Mouse (Mus musculus) gastrocnemius, postnatal 36 days (tissue): ENCODE measurements around the gene Ptpro. TPM values are rescaled to one million over a fixed set of nuclear protein-coding genes. Genes with fewer than 3 reads are reported as not detected.

Experiments used
- DNase-seq, 2 experiments: peaks; one replicate each; pipeline ENCODE4 v3.0.0; 2022
- intact Hi-C: fragments of 180-260 bp; cut with DNase I; formaldehyde crosslinking; loops from one replicate; pipeline ENCODE4 v1.15.1; 2025
- total RNA-seq, 2 experiments: library from RNA; stranded (reverse); gene quantifications; 2 replicates each; pipeline ENCODE4 v1.2.3; 2021

The Ptpro gene
- total RNA-seq, 2 experiments from 2014 or later: 0.20 to 0.67 TPM

- intact Hi-C loops: no loop called here
- DNase-seq: no peak
These were observed 35.7 kb downstream of the Ptpro start for GRCm38 (mm10) chr6:137287788-137288187.

DNA sequence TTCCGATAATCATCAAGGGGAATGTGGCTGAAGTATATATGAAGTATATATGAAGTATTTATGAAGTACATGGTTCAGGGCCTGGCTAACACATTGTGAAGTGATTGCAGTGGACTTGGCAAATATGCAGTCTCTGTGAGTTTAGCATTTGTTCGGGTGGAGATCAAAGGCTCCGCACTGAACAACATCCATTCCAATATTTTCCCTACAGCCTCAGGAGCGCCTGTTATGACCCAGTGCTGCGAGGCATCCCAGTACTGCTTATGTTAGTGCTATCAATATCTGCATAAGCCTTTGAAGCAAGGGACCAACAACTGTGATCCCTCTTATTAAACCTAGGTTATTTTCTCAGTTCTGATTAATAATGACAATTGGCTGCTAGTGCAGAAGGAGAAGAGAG lies 36.1 kb downstream of the Ptpro start:
- intact Hi-C loops: no loop called here

DNA sequence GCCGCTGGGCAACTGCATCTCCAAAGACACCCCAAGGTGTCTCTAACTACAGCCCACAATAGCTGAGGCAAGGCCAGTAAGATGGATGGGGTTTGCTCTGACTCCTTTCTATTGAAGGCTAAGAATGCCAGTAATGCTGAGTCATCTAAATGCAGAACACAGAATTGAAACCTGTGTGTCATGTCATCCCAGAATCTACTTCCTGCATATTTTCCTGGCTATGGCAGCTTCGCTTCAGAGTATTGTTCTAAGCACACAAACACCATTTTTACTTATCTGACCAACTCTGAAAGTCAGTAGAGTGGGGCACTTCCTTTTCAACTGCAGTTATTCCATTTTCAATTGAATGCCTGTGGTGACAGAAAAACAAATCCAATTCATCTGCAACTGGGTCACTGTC lies 40.3 kb downstream of the Ptpro start:
- no peak for DNase-seq
- intact Hi-C loops: no loop called here

More for the DNA sequence above, 36.1 kb downstream of the Ptpro start:
- no peak for DNase-seq

- intact Hi-C loops: no loop called here
These were observed 43.1 kb downstream of the Ptpro start for GRCm38 (mm10) chr6:137294973-137295820.

GRCm38 (mm10) chr6:137302561-137302960 lies 50.4 kb downstream of the Ptpro start:
- intact Hi-C loops: no loop called here
- DNase-seq: no peak

More at GRCm38 (mm10) chr6:137294973-137295820, 43.1 kb downstream of the Ptpro start:
- no peak for DNase-seq

DNA sequence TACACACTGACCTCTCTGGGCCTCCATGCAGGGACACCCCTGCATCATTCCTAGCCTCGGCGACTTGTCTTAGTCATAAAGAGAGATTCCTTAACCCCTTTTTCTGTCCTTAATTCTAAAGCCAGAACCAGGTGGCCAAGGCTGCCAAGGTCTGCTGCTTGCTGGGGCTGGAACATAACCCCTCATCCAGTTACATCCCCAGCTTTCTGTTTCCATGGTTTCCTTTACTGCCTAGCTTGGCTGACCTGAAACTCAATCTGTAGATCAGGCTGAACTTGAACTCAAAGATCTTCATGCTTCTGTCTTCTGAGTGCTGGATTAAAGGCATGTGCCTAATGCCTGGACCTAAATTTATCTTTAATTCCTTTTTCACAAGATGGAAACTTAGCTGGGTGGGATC lies 51.7 kb downstream of the Ptpro start:
- intact Hi-C loops: no loop called here
- no peak for DNase-seq

DNA sequence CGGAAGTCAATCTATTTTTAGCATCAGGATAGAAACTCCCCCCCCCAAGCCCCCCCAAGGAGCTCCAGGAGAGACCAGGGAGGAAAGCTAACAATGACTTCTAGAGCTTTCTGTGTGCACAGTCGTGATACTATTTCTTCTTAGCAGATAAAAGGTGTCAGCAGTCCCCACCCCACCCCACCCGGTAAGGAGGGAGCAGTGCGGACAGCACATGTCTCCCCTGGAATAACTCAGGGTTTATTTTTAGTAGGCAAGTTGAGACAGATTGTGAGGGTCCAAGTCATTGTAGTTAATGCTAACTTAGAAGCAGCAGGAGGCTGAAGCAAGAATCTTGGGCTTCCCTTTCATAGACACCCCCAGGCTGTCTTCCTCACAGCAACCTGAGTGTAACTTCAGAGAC lies 63.1 kb downstream of the Ptpro start:
- intact Hi-C loops: no loop called here

GRCm38 (mm10) chr6:137316358-137316757 lies 64.2 kb downstream of the Ptpro start:
- DNase-seq: no peak
- intact Hi-C loops: no loop called here

More for the DNA sequence above, 63.1 kb downstream of the Ptpro start:
- no peak for DNase-seq

GRCm38 (mm10) chr6:137317509-137317908 lies 65.4 kb downstream of the Ptpro start:
- DNase-seq: no peak
- intact Hi-C loops: no loop called here

GRCm38 (mm10) chr6:137318242-137318861 lies 66.2 kb downstream of the Ptpro start:
- intact Hi-C loops: no loop called here
- DNase-seq: no peak

DNA sequence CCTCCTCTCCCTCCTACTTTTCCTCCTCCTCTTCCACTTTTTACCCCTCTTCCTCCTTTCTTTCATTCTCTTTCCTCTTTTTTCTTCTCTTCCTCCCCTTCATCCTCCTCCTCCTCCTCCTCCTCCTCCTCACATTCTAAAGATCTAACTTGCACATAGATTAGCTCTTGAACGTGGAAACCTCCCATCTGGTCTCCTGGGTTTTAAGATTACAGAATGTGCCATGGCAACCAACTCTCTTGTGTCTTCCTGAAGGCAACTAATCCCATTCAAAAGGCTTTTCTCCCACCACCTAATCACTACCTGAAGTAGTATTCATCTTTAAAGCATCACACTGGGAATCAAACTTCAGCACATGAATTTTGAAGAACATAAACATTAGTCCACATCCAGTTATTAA lies 67.5 kb downstream of the Ptpro start:
- DNase-seq: no peak
- intact Hi-C loops: no loop called here

DNA sequence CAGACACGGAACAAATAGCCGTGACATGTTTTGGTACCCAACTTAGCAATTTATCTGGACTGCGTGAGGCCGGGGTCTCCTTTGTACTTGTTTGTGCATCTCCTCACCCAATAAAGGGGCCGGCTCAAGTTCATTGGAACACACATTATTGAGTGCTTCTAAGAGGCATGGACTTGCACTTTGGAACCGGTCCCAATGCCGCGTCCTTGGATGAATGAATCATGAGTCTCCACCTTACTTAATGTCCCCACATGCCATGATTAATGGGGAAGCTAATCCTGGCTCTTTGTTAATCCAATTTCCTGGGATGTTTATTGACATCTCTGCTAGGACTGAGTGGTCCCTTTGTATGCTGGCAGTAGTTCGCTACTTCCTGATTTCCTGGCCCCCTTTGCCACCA lies 75.6 kb downstream of the Ptpro start:
- no peak for DNase-seq
- intact Hi-C loops: no loop called here

DNA sequence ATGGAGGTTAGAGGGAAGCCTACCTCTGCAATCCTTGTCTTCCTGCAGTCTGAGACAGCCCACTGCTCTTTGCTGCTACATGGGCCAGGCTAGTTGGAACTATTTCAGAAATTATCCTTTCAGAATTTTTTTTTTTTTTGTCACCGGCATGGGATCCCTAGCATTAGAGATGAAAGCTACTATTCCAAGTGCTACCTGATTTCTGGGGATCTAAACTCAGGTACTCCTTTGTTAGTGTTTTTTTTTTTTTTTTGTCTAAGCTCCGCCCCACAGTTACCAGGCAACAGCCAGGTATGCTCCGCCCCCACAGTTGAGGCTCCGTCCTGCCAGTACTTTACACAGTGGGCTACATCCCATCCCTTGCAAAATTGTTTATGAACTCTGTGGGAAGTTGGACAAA lies 76.1 kb downstream of the Ptpro start:
- DNase-seq: no peak
- intact Hi-C loops: no loop called here

DNA sequence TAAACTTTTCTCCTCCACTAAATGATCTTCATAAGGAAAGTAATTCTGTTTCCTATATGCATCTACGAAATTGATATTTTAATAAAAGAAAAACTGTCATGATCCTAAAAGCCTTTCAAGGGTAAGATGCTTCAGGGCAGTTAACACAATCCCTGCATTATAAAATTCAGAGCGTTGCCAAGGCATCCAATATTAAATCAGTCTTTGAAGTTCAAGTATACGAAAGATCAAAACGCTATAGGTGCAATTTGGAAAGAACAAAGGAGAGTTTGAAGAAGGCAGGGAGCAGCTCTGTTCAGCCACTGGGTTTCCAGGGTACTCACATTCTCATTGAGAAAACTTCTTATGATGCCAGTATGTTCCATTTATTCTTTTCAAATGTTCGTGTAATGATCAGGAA lies 78.7 kb downstream of the Ptpro start:
- DNase-seq: no peak
- intact Hi-C loops: no loop called here

- intact Hi-C loops: no loop called here
- no peak for DNase-seq
These were observed 79.7 kb downstream of the Ptpro start for GRCm38 (mm10) chr6:137331826-137332225.

DNA sequence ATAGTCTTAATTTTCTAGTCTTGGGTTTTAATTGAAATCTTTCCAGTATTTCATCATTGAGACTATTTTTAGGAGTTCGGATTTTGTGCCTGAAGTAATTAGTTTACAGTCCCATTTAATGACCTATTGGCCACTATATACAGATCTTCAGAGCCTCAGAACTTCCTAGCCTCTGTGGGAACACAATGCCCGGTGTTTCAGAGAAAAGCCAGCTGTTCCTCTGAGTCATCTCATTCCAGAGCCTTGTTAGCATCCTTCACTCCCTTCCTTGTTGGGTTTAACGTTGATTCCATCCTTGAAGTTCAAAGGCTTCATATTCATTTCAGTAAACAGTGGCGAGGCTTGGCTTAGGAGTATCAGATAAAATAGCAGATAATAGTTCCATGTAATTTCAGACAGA lies 87.0 kb downstream of the Ptpro start:
- DNase-seq: no peak
- intact Hi-C loops: no loop called here

DNA sequence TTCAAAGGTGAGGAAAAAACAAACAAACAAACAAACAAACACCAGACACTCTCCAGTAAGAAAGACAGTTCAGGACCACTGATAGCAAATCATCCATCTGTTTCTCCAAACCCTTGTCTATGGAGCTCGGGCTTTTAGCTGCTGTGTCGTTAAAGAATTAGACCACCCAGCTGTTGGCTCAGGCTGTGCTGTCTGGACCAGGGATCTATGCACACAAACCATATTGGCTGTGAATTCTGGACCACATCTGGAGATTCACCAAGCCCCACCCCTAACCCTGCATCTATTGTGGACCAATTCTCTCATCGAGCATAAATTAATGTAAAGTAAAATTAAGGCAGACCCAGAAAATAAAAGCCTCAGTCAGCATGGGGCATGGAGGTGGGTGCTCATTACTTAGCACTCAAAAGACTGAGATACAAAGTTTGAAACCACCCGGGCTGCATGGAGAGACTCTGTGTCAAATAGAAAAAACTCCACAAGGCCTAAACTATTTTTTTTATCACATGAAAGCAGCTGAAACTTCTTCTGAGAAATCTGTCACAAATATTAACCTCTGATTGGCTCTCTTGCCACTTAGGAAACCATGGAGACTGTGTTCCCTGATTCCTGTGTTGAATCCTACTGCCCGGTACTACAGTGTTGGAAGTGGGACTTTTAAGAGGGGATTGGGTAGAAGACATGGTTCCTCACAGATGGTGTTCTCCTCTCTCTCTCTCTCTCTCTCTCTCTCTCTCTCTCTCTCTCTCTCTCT lies 91.7 kb downstream of the Ptpro start:
- DNase-seq: no peak
- intact Hi-C loops: no loop called here

DNA sequence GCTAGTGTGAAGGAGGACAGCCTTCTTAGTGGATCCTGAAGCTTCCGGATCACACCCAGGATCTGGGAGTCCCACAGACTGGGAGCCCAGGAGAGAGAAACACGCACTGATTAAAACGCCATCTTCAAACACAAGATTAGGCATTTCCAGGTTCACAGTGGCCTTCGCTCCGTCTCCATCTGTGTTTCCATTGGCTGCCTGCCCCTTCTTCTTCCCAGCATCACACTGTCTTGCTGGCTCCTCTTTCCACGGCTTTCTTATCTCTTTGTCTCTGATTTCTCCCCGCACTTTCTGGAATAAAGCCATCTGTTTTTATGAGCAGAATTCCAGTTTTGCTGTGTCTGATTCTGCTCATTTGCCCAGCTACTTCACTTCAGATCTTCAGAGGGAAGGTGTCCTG lies 108.0 kb downstream of the Ptpro start:
- intact Hi-C loops: no loop called here
- no peak for DNase-seq

GRCm38 (mm10) chr6:137362216-137362615 lies 110.1 kb downstream of the Ptpro start:
- intact Hi-C loops: no loop called here
- no peak for DNase-seq

DNA sequence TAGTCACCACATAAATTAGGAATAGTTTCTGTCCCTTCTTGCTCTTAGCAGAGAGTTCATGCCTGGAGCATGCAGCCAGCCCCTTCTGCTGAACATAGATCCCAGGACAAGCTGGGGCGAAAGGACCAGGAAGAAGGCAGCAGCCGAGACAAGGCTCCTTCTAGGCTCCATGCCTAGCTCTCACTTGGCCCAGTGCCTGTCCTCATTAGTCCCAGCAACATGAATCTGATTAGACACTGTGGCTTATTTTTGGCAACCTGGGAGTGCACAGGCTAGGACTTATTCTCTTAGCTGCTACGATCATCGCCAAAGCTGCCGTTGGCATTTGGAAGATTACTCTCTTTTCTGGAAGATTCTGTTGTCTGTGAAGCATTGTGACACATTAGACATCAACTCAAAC lies 112.6 kb downstream of the Ptpro start:
- intact Hi-C loops: no loop called here
- no peak for DNase-seq

DNA sequence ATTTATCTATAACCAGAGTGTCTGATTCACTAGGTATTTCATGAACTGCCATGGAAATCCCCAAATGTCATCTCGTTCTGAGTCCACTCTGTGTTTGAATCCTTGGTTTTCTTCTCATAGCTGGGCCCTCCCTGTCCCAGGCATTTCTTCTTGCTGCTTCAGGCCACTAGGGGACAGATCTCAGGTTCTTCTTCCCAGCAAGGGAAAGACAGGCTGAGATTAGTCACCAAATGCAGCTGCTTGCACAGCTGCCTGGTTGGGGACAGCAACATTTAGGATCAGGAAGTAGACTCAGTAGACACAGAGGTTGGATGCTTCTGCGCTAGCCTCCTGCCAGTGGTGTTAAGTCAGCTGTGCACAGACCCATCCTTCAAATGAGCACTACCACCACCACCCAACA lies 113.5 kb downstream of the Ptpro start:
- DNase-seq: no peak
- intact Hi-C loops: no loop called here
